Mouse (Mus musculus) embryonic fibroblast, embryonic 13.5 days (primary cell): ENCODE results near the gene 9130008F23Rik.

ENCODE experiments used
- CTCF ChIP-seq: IDR thresholded peaks from 2 replicates; pipeline ENCODE4 v1.5.1; 2011; ENCODE audit warnings: mild to moderate bottlenecking, control low read depth, low read length, moderate library complexity, borderline replicate concordance; ENCODE audit not compliant: insufficient read depth
- POLR2A ChIP-seq: IDR thresholded peaks from 2 replicates; pipeline ENCODE4 v1.6.1; 2011; ENCODE audit warnings: low read depth, mild to moderate bottlenecking, control low read depth, low read length, moderate library complexity

- TF ChIP-seq CTCF (no peak), POLR2A (no peak)
These were observed 23.0 kb upstream of the 9130008F23Rik start for GRCm38 (mm10) chr17:40903345-40903744.
